Mouse (Mus musculus): ENCODE results near the gene Pik3r2. TPM values are rescaled to one million over a fixed set of nuclear protein-coding genes. Genes with fewer than 3 reads are reported as not detected.
A peak's percentile ranks its signal among the peaks of the same experiment; 100 is the strongest.

The Pik3r2 gene
- total RNA-seq, 2 experiments from 2014 or later = 23.6 to 24.5 TPM

DNA sequence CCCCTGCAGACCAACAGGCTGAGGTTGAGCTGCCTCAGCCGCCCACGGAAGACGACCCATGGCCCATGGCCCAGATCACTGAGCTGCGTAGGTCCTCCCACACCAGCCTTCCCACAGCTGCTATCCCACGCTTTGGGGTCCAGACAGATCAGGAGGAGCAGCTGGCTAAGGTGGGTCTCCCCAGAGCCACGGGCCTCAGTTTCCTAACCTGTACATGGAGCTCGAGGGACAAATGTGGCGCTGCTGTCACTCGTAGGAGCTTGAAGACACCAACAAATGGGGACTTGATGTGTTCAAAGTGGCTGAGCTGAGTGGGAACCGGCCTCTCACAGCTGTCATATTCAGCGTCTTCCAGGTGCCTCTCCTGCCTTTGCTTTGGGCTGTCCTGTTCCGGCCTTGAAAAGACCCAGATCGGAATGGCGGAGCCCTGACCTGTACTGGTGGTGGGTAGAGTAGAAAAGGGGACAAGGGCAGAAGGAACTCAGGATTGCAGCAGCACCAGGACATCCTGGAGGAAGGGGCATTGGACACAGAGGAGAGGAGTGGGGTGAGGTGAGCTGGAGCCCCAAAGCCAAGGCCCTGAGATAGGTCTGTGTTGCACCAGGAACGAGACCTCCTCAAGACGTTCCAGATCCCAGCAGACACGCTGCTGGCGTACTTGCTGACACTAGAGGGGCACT, 29.2 kb downstream of the Pik3r2 start:
- intact Hi-C loops (cut with DNase I) = no loop called here
- DNase-seq = no peak

GRCm38 (mm10) chr8:70746676-70747075, 29.8 kb downstream of the Pik3r2 start:
- DNase-seq = no peak

GRCm38 (mm10) chr8:70745691-70746220, 30.8 kb downstream of the Pik3r2 start:
- intact Hi-C loops (cut with DNase I) = no loop called here
- no peak for DNase-seq

More at GRCm38 (mm10) chr8:70746676-70747075, 29.8 kb downstream of the Pik3r2 start:
- intact Hi-C loops (cut with DNase I) = no loop called here

GRCm38 (mm10) chr8:70744806-70745205, 31.7 kb downstream of the Pik3r2 start:
- intact Hi-C loops (cut with DNase I) = loop anchor here (1.0 kb wide), 1 partner anchor 7 kb away; no protein-coding TSS in a partner anchor
- no peak for DNase-seq

DNA sequence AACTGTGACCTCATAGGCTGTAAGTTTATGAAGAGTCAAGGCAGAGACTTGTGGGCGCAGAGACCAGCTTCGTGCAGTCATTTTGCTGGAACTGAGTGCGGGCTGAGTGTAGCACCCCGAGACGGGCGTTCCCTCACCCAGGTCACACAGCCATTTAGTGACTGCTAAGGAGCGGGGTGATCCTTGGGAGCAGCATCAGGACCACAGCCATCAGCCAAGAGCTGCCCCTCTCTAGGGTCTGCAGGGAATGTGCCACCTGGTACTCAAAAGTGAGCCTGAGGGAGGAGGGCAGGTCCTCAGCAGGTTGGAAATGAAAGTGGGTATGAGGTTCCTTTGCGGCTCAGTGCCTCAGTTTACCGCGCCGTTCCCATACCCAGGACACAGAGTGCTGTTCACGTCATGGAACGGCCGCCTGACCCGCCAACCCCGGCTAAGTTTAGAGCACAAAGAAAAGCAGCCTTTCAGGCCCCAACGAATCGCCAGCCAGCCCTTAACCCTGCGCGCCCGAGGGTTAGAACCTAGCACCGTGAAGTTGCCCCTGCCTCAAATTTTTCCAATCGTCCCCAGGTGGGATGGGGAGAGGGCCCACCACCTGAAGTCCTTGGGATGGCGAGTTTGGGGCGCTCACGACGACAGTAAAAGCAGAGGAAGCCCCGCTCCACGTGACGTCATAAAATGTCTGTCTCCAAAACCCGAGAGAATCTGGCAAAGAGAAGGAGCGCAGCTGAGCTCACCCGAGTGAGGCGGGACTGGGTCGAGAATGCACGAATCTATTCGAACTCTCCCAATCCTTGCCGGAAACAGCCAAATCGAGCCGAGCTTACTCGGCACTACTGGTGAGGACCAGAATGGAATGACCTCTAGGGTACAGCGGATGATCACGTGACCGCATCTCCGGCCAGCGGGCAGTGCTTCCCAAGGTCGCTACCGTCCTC, 32.6 kb downstream of the Pik3r2 start:
- intact Hi-C loops (cut with DNase I) = loop anchor here (1.0 kb wide), 1 partner anchor 8 kb away; no protein-coding TSS in a partner anchor
- peak; percentile 71 to 79 for DNase-seq

- DNase-seq = peak in 1 of 2 experiments; percentile 47
- intact Hi-C loops (cut with DNase I) = no loop called here
These were observed 33.4 kb downstream of the Pik3r2 start for GRCm38 (mm10) chr8:70742981-70743655.

- intact Hi-C loops (cut with DNase I) = no loop called here
- DNase-seq = no peak
These were observed 34.3 kb downstream of the Pik3r2 start for GRCm38 (mm10) chr8:70742176-70742575.

DNA sequence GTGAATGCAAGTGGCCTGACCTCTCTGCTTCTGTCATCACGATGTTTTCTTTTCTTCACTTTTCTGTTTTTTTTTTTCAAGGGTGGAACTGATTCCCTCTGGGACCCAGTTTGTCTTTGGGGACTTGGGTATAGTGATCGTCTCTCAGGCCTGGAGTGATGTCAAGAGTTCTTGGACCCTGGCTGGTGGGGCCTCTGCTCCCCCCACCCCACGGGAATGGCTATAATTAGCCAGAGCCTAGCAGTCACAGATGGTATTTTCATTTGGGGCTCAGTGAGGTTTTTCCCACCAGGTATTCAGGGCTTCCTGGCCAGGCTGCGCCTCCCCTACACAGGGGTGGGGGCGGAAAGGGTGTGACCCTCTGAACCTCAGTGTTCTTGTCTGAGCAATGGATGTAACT, 34.9 kb downstream of the Pik3r2 start:
- intact Hi-C loops (cut with DNase I) = no loop called here
- DNase-seq = no peak

GRCm38 (mm10) chr8:70738211-70738610, 38.3 kb downstream of the Pik3r2 start:
- DNase-seq = no peak
- intact Hi-C loops (cut with DNase I) = no loop called here

- intact Hi-C loops (cut with DNase I) = no loop called here
- no peak for DNase-seq
These were observed 38.8 kb downstream of the Pik3r2 start for GRCm38 (mm10) chr8:70737705-70738104.

GRCm38 (mm10) chr8:70730956-70731355, 45.6 kb downstream of the Pik3r2 start:
- DNase-seq = no peak
- intact Hi-C loops (cut with DNase I) = no loop called here

DNA sequence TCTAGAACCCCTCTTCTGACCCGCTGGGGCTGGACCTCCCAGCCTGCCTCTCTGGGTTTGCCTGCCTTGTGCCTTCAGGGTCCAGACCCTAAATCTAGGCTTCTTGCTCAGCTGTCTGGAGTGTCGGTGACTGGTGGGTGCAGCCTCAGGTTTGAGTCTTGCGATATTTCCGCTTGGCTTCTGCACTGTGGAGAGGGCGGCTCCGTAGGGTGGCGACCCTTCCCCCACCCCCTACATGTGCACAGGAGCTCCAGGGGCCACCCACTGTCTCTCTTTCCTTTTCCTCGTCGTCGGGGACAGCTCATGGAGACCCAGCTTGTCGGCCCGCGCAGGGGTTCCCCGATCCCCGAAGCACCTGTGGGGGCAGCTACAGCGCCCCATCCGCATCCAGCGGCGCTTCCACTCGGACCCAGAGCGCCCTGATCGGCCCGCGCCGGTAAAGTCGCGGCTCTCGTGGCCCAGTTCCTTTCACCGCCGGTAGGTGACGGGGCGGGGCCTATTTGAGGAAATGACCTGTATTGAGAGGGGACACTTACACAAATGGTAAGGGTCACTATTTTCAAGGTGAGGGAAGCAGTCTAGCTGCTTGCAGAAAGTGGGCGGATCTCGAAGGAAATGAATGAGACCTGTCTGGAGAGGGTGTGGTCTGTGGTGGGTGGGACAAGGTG, 46.6 kb downstream of the Pik3r2 start:
- intact Hi-C loops (cut with DNase I) = no loop called here
- DNase-seq = no peak

DNA sequence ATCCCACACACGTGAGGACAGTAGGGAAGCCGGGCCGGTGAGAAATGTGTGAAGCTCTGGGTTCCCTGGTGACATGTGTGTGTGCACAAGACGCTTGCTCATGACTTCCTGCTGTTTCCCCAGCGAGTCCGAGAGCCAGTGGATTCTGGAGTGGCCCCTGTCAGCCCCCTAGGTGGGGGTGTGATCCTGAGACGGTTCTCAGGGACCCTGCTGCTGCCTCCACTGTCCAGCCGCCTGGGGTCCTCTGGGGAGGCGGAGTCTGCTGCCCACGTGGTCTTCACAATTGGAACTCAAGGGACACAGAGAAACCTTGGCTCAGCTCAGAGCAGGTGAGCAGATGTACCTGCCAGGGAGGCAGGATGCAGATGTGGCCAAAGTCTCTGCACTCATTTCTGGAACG, 49.8 kb downstream of the Pik3r2 start:
- intact Hi-C loops (cut with DNase I) = no loop called here
- no peak for DNase-seq

DNA sequence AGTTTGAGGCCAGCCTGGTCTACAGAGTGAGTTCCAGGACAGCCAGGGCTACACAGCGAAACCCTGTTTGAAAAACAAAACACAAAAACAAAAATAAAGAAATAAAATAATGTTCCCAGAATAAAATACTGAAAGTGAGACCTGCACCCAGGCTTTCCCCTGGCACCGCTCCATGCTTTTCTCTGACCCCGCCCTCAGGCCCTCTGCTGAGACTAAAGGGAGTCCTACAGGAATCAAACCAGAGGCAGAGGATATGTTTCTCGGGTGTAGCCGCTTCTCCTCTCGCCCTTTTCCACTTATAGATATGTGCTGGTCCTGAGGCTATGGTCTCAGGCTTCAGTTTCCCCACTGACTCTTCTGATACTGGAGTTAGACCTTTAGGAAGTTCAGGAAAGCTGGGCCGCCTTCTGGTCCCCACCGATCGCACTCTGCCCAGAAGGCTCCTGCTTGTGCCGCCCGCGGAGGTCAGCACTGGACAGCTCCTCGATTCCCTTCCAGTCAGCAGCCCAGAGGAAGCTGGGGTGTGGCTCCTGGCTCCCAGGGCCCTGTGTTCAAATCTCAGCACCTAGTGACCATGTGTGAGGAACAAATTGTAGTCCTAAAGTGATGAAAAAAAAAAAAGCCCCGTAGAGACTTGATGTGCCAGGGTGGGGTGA, 50.6 kb downstream of the Pik3r2 start:
- intact Hi-C loops (cut with DNase I) = no loop called here
- no peak for DNase-seq

DNA sequence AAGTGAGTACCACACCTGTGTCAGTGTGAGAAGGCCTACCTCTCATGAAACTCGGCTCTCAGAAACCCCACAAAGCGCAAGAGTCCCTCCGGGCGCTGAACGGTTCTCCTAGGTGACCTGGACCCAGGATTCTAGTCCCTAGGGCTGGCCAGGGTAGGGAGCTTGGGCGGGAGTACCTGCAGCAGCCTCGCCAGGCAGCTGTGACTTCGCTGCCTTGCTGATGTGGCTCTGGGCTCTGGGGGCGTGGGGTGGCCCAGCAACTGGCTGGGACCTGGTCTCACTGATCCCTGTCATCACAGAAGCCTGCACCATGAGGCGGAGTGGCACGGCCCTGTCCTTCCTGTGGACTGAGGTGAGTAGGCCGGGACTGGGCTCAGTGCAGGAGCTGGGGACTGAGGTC, 52.3 kb downstream of the Pik3r2 start:
- DNase-seq = no peak
- intact Hi-C loops (cut with DNase I) = loop anchor here (5.0 kb wide), 1 partner anchor 98 kb away; no protein-coding TSS in a partner anchor

DNA sequence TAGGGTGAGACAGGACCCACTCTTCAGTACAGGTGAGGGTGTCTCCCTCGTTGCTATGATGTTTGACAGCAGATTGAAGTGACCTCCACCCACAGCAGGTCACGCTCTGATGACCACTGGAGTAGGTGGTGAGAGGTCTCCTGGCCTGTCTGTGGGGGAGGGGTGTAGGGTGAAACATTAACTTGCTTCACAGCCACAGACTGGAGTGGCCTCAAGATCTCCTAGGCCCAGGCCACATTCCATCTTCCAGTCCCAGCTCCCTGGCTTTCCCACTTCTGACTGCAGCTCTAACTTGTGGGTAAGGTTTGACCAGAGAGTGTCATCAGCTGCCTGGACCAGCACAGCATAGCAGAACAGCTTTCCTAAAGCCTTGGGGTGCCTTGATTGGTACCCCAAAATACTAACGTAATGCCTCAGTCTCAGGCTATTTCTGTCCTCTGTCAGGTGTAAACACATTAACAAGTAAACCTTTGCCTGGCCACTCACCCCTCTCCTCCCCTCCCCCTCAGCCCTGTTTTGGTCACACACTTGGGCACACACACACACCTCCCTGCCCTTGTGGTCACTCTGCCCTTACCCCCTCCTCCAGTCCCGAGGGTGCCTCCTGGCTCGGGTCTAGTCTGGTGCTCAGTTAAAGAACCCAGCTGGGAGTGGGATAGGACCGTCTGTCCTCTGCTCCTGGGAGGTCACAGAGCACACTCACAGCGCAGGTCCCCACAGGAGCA, 52.9 kb downstream of the Pik3r2 start, which contains the start of gene Pde4c:
Pde4c (plus strand) TSS at position 235 of the 725 bp plus-strand sequence.
- DNase-seq = no peak
- intact Hi-C loops (cut with DNase I) = loop anchor here (5.0 kb wide), 1 partner anchor 99 kb away; no protein-coding TSS in a partner anchor

- DNase-seq = no peak
- intact Hi-C loops (cut with DNase I) = loop anchor here (5.0 kb wide), 1 partner anchor 101 kb away; no protein-coding TSS in a partner anchor
These were observed 54.9 kb downstream of the Pik3r2 start for GRCm38 (mm10) chr8:70721601-70722000.

DNA sequence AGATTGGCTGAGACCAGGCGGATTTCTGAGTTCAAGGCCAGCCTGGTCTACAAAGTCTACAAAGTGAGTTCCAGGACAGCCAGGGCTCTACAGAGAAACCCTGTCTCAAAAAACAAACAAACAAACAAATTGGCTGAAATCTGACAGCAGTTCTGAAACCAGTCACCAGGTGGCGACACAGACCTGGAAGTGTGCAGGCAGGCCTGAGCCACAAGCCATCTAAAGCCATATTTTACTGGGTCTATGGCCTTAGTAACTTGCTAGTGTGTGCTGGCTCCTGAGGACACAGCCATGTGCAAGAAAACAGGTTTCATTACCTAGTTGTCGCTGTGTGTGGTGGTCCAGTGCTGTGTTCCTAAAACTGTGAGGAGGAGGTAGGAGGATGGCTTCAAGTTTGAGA, 55.8 kb downstream of the Pik3r2 start:
- intact Hi-C loops (cut with DNase I) = loop anchor here (1.0 to 5.0 kb wide), 4 partner anchors 32 to 121 kb away; no protein-coding TSS in a partner anchor

More for the DNA sequence above, 55.8 kb downstream of the Pik3r2 start:
- peak; percentile 88 to 92 for DNase-seq

Measured in heart, postnatal 36 days (tissue).